Mouse (Mus musculus): Measurements from ENCODE around the gene Depp1. TPM values are rescaled to one million over a fixed set of nuclear protein-coding genes. Genes with fewer than 3 reads are reported as not detected.

Depp1 gene
- polyA plus RNA-seq, 3 experiments from 2014 or later: not detected

GRCm38 (mm10) chr6:116651437-116652118, 1.2 kb downstream of the Depp1 start:
- ATAC-seq: no peak

GRCm38 (mm10) chr6:116653191-116653590, 2.8 kb downstream of the Depp1 start:
- ATAC-seq: no peak

- peak; percentile 54 for ATAC-seq
Measured at GRCm38 (mm10) chr6:116653684-116654454, 3.5 kb downstream of the Depp1 start.

- no peak for ATAC-seq
Measured at GRCm38 (mm10) chr6:116663364-116663763, 13.0 kb downstream of the Depp1 start.

GRCm38 (mm10) chr6:116664031-116664430, 13.6 kb downstream of the Depp1 start:
- no peak for ATAC-seq

GRCm38 (mm10) chr6:116664830-116665229, 14.4 kb downstream of the Depp1 start:
- no peak for ATAC-seq

GRCm38 (mm10) chr6:116666085-116666750, 15.8 kb downstream of the Depp1 start:
- ATAC-seq: no peak

- no peak for ATAC-seq
Measured at GRCm38 (mm10) chr6:116666892-116667291, 16.5 kb downstream of the Depp1 start.

- ATAC-seq: no peak
Measured at GRCm38 (mm10) chr6:116667382-116667781, 17.0 kb downstream of the Depp1 start.

- no peak for ATAC-seq
Measured at GRCm38 (mm10) chr6:116668682-116669470, 18.5 kb downstream of the Depp1 start.

- ATAC-seq: no peak
Measured at GRCm38 (mm10) chr6:116670144-116670543, 19.7 kb downstream of the Depp1 start.

GRCm38 (mm10) chr6:116671031-116671430, 20.6 kb downstream of the Depp1 start:
- ATAC-seq: no peak

GRCm38 (mm10) chr6:116671768-116672167, 21.4 kb downstream of the Depp1 start:
- ATAC-seq: no peak

- no peak for ATAC-seq
Measured at GRCm38 (mm10) chr6:116672349-116672748, 21.9 kb downstream of the Depp1 start.

- peak; percentile 77 for ATAC-seq
Measured at GRCm38 (mm10) chr6:116673471-116674282, 23.3 kb downstream of the Depp1 start, which contains the start of gene Rassf4. Rassf4 (minus strand) TSS chr6:116673952.

GRCm38 (mm10) chr6:116674283-116674886, 24.0 kb downstream of the Depp1 start:
- ATAC-seq: no peak

- ATAC-seq: no peak
Measured at GRCm38 (mm10) chr6:116676355-116676913, 26.0 kb downstream of the Depp1 start.

- ATAC-seq: no peak
Measured at GRCm38 (mm10) chr6:116677321-116677720, 26.9 kb downstream of the Depp1 start.

- no peak for ATAC-seq
Measured at GRCm38 (mm10) chr6:116679563-116680288, 29.3 kb downstream of the Depp1 start.

GRCm38 (mm10) chr6:116682317-116682716, 31.9 kb downstream of the Depp1 start:
- ATAC-seq: peak; percentile 38
